Mouse (Mus musculus) right cerebral cortex, postnatal 10 days (tissue): Measurements from ENCODE around the gene H2afz.
A peak's percentile ranks its signal among the peaks of the same experiment; 100 is the strongest.
"Not testable (repeated sequence)": the region's sequence is repeated elsewhere in the genome, so short reads cannot be mapped to it uniquely, and the experiment has no call there.

Experiments
- DNase-seq, 2 experiments: peaks; one replicate each; pipeline ENCODE4 v3.0.0; 2021; ENCODE audit warnings: low spot score in 2 of 2

The H2afz gene

DNA sequence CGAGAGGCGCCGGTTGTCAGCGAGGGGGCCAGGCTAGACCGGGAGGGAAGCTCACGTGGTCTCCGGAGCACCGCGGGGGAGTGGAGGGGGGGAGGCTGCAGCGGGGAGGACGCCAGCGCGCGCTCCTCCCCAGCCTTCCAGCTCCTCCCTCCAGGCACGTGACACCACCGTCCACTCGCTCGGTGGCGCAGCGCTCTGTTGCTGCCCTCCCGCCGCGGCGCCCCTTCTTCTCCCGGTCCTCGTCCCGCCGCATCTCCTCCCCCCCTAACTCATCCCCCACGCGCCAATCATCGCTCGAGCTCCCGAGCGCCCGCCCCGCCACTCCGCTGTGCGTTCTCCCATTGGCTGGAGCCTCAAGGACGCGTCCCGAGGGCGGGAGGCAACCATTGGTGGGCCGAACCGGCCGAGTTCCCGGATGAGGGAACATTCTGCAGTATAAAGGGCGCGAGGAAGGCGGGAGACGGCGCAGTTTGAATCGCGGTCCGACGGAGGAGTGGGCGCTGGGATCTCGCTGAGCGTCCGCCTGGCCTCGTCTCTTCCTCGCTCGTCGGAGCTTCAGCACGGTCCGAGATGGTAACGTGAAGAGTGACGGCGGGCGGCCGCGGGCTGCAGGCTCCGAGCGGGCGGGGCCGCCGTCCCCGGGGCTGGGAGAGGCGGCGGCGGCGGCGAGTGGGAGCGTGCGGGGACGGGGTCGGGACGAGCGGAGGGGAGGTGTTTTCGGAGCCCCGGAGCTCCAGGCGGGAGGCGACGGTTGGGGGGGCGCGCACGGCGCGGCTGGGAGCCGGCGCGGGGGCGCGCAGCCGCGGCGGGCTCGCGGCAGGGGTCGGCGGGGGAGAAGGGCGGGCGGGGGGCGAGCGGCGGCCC is at the start of gene H2afz:
TSS of gene H2afz (plus strand) at position 364 of the 864 bp plus-strand sequence.
- peak; percentile 99 to 100 for DNase-seq

DNA sequence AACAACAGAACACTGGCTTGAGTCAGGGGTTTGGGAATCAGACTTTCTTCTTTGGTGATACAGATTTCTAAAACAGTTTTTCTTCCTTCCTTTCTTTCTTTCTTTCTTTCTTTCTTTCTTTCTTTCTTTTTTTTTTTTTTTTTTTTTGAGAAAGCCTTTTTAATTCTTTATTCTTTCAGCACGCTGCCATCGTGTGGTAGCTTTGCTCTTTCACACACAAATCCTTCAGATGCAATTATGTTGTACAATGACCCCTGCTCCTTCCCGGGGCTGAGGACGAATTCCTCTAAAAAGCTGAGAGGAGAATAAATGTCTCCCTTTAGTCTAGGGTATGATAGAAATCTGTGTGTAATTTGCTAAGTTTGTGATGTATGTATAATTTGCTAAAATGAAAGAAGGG is 45.6 kb upstream of the H2afz start:
- DNase-seq: peak in 1 of 2 experiments; percentile 27

DNA sequence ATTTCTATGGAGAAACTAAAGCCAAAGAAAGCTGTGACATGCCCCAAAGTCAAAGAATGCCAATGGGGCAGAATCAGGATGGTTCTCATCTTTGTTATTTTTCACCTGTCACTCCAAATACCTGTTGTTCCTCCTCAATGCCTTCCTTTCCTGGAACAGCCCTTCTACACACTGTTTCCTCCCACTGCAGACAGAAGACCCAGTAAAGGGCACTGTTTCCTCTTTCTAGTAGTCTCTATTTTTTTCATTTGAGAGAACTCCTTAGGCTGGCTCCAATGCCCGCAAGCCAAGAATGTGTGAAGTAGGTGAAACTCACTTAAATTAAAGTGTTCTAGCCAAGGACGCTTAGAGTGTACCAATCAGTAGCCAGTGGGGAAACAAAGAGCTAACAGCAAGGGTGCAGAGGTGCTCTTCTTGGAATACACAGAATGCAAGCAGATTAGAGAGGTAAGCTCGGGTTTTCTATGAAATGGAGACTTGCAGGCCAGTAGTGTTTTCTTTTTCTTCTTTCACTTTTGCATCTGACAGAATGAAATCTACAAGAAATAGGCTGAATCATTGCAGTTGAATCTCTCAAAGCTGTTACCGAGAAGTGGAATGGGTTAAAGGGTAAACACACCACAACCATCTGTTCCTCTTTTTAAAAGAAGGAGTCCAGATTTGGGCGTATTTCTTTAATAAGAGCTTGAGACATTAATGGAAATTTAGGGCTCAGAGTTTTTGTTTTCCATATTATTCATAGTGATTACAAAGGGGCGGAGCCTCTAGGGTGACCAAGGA is 43.4 kb upstream of the H2afz start:
- DNase-seq: no peak

DNA sequence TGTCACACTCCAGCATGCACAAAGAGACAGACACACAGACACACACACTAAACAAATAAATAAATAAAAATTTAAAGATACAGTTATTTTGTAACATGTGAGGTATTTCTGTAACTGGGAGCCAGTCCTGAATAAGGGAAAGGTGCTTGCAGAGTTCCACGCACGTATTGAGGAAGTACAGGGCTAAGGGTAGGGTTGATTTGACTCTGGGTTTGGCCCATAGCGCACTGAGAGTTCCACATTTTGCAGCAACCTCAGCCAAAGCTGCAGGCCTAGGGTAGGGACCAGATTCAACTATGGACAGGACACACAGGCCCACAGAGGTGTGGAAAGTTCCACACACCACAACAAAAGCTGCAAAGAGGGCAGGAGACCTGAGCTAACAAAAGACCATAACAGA is 41.0 kb upstream of the H2afz start:
- no peak for DNase-seq

DNA sequence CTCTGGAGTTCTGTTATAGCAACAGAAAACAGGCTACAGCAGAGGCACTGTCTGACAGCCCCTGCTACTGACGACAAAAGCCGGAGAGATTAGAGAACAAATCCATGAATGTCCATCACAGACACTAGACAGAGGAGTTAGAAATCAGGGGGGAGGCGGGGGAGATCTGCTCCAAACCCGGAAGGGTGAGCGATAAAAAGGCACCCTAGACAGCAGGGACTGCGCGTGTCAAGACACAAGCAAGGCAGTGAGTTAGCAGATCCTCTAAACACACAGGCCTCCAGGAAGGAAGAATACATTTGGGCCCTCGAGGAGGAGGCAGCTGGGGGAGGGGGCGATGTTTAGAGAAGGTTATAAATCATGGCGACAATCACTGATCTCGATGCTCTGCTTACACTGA is 36.6 kb upstream of the H2afz start:
- DNase-seq: no peak

DNA sequence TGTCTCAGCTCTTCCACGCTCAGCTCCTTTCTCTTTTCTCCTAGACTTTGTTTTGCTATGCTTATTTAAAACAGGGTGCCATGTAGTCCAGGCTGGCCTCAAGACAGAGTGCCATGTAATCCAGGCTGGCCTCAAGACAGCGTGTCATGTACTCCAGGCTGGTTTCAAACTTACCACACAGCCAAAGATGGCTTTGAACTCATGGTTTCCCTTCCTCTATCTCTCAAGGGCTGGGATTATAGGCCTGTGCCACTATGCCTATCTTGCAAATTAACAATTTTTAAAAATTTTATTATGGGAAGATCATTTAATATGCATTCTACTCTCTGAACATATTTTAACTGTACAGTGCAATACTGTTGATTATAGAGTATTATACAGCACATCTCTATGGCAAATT is 33.1 kb upstream of the H2afz start:
- DNase-seq: no peak

DNA sequence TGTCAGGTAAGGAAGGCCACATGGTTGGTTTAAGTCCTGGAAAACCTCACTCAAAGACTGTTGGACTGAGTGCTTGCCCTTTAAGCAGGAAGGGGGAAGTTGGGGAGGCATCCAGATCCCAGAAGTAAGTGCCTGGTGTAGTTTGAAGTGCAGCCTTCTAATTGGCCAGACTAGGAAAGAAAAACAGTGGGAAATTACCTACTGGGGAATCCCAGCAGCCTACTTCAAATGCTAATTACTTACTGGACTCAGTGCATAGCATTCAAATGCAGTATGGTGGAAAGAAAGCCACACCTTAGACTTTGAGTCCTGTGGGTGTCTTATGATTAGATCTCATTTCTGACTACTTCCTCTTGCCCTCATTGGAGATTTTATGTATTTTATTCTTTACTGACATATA is 31.2 kb upstream of the H2afz start:
- DNase-seq: no peak

DNA sequence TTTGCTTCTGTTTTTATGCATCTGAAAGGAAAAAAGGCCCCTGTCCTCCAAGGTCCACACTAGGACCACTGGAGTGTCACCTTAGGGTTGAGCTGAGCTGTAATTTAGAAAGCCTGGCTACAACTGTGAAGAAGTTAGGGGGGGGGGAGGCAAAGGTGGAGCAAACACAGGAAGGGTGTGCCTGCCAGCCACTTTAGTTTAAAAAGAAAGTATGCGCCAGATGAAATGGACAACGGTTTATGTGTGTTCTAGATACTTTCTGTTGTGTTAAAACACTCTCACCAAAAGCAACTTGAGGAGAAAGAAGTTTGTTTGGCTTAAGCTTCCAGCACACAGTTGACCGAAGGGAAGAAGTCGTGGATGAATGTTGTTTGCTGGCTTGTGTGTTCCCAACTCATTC is 30.6 kb upstream of the H2afz start:
- DNase-seq: no peak

DNA sequence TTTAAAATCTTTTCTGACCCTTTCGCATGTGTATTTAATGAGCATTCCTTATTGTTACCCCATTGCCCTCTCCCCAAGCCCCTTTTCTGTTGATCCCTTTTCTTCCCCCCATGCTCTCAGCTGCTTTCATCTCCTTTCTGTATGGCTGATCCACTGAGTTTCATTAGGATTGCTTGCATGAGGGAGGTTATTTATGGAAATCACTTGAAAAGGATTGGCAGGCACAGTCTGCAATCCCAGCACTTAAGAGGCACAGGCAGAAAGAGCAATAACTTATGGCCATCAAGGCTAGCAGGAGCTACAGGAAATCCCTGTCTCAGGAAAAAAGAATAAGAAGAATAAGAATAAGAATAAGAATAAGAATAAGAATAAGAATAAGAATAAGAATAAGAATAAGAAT is 27.7 kb upstream of the H2afz start:
- DNase-seq: no peak

DNA sequence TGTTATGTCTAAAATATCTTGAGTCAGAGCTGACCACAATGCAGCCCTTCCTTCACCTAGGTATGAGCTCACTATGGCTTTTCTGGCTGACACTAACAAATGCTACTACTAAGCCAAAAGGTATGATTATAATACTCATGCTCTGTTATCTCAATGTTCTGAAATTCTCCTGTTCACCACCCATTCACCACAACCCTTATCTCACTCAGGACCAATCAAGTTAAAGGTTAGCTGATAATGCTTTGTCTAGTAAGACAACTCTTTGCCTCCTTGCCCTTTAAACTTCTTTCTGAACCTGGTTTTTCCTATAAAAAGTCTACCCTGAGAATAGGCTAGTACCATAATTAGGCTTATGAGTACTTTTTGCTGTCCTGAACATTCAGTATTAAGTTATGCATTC is 26.1 kb upstream of the H2afz start:
- DNase-seq: no peak

DNA sequence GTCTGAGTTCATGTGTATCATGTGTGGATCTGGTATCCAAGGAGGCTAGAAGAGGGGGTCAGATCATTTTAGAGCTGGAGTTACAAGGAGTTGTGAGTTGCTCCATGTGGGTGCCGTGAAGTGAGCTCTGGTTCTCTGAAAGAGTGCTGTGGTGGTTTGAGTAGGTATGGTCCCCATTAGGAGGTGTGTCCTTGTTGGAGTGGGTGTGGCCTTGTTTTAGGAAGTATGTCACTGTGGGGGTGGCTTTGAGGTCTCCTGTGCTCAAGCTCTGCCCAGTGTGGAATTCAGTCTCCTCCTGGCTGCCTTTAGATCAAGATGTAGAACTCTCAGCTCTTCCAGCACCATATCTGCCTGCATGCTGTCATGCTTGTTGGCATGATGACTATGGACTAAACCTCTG is 21.3 kb upstream of the H2afz start:
- DNase-seq: no peak

DNA sequence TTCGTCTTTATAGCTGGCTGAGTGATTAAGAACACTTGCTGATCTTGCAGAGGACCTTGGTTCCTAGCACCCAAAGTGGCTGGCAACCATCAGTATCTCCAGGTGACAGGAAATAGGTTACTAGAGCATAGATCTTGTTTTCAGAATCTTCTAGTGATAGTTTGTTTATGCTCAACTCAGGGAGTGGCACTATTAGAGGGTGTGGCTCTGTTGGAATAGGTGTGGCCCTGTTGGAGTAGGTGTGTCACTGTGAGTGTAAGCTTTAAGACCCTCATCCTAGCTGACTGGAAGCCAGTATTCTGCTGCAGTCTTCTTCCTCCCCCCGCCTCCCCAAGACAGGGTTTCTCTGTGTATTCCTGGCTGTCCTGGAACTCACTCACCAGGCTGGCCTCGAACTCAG is 20.0 kb upstream of the H2afz start:
- DNase-seq: no peak

DNA sequence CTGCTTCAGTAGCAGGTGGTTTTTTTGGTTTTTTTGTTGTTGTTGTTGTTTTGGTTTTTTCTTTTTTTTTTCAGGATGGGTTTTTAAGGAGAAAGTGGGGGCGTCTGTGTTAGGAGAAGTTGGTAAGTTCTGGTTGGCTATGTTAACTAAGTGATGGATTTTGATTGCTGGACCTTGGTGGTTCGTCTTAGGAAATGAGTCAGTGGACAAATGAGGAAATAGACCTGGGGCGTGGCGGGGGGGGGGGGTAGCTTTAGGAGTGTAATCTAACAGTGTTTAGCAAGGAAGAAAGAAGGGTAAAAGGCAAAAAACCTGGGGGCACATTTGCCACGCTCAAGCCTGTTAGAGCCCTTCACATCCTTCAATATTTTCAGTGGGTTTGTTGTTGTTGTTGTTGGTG is 17.7 kb upstream of the H2afz start:
- no peak for DNase-seq

DNA sequence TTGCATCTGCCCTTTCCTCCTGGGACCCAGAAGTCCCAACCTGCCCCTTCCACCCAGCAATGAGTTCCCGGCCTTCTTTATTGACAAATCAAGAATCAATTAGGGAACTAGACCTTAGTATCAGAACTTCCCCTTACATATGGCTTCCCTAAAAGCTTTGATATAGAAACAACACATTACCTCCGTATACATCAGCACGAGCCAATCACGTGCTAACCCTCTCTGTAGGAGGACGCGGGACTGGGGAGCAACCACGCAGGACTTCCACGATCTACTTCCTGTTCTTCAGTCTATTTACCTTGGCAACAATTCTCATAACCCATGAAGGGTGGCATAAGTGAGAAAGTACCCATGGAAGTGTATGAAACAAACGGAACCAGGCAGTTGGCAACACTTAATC is 15.9 kb upstream of the H2afz start:
- DNase-seq: no peak

DNA sequence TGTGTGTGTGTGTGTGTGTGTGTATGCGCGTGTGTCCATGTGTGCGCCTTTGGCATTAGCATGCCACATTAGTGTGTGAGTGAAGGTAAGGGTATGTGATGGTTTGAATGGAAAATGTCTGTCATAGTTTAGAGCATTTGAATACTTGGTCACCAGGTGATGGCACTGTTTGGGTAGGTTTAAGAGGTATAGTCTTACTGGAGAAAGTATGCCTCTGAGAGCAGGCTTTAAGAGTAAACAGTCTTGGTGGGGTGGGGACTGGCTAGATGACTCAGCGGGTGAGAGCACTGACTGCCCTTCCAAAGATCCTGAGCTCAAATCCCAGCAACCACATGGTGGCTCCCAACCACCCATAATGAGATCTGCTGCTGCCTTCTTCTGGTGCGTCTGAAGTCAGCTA is 14.6 kb upstream of the H2afz start:
- no peak for DNase-seq

DNA sequence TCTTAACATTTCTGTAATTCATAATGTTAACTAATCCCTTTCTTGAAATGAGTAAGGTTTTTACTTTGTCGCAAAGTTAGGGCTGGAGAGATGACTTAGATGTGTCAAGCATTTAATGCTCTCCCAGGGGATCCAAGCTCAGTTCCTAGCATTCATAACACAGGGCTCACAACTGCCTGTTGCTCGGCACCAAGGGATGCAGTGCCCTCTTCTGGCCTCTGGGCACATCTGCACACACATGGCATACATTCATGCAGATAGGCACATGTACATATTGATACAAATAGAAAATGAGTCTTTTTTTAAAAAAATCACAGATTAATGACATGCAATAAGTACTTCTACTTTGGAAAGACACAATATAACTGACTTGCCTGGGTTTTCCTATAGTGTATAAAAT is 13.1 kb upstream of the H2afz start:
- no peak for DNase-seq

DNA sequence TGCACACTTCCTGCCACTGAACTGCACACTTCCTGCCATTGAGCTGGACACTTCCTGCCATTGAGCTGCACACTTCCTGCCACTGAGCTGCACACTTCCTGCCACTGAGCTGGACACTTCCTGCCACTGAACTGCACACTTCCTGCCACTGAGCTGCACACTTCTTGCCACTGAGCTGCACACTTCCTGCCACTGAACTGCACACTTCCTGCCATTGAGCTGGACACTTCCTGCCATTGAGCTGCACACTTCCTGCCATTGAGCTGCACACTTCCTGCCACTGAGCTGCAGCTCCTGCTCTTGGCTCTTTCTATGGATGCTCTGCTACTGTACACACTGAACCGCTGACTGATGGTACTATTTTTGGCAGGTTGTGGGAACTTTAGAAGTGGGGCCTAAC is 11.3 kb upstream of the H2afz start:
- not testable (repeated sequence) for DNase-seq

DNA sequence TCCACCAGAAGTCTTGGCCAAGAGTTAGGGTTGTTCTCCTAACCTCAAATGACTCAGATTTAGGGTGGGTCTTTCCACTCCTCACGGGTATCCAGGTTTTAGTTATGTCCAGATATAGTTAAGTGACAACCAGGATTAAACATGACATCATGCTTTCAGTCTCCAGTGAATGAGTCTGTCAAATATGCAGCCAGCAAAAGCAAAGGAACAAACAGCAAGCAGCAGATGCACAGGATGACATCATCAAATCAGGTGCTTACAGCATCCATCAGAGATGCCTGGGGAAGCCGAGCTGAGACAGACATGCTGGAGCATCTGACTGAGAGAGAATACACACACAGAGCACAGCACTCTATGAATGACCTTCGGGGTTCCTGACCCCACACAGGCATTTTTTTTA is 9.0 kb upstream of the H2afz start:
- no peak for DNase-seq

DNA sequence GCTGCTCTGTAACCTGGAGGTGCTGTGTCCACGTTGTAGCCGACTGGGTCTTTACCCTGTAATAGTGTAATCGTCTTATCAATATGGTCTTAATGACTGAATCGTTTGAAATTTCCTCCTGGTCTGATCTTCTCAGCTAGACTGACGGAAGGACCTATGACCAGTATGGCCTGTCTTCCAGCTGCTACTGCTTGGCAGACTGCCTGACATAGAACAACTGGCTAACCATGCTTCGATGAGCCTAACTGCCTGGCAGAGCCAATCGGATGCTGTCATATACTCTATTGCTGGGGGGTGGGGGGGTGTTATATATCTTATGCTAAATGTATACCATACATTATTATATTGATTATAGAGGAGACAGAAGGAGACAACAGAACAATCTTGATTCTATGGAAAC is 8.2 kb upstream of the H2afz start:
- no peak for DNase-seq

DNA sequence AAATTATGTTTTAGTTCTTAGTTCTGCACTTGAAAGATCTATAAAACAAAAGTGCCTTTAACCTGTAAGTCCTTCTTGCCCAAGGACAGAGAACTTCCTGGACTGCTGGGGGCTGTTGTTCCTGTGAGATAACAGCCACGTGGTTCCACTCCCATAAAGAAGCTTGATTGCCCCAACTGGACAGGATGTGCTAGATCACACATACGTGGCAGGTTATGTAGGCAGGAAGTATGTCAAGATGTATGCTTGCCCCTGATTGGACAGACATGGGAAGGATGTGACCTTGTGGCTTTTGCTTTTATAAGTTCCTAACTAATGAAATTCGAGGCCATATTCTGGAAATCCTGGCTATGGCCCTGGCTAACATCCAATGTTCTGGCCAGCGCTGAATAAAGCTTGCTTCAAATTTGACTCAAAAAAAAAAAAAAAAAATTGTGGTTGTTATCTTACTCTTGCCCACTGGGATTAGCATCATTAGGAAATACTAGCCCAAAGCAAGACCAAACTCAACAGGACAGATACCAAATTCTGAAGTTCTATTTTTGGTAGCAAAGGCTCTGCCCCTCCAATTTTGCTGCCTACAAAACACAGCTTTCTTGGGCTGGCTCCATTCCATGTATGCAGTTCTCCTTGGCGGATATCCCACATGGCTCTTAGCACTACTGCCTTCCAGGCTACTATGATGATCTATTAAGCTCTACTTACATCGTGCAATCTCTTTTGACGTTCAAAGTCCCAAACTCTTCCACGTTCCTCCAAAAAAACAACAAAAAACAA is 3.7 kb upstream of the H2afz start:
- no peak for DNase-seq

DNA sequence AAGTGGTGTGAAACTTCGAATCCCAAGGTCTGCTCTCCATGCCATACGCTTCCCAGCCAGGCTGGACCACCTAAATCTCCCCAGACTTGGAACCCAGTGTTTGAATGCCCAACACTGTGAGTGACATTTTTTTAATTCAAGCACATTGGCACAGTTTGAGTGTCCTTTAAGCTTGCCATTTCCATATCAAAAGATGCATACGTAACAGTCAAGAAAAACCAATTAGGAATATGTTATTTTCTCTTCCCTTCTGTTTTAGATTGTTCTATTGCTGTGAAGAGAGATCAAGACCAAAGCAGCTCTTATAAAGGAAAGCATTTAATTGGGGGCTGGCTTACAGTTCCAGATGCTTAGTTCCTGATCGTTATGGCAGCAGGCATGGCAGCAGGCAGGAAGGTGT is 2.9 kb upstream of the H2afz start:
- no peak for DNase-seq

DNA sequence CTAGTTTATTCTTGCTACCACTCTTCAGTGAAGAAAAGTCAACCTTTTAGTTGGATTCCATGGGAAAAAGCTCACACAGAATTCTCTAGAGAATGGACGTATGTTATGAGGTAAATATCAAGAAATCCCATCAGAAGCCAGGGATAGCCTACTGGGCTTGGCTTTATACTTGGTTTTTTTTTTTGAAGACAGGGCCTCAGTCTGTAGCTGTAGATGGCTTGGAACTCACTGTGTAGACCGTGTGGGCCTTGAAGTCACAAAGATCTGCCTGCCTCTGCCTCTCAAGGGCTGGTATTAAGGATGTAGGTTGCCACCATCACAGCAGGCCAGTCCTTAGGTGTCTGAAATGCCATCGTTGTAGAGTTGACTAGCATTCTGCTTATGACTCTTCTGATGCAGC is 1.7 kb upstream of the H2afz start:
- DNase-seq: no peak
